ENCODE assay signal across 7 mouse cellular contexts in the genomic region with DNA sequence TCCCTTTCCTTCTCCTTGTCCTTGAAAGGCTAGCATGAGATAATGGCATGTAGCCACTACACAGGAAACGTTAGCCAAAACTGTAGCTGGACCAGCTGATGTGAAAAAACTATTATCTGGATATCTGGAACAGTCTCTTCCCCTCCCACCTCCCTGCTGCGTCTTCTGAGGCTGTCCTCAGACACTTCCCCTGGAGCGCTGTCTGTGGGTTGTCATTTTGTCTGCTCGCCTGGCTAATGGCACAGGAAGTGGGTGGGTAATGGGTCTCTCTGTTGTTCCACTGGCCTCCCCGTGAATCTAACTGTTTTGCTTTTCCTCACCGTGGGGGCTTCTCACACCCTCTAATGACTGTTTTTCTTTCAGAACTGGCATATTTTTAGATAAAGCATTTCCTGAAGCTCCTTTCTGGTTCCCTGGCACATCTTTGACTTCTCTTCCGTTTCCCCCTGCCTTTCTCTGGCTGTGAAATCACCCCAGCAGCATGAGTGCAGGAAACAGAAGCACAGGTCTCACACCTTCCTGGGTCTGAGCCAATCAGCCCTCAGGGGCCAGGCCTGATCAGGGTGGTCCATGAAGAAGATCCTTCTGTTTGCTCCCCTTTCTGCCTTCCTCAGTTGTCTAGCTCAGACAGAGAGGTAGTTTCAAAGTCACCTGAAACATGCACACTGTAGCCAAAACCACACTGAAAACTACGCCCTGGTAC.
DNase-seq lines count a peak whose midpoint lies in the region; ATAC-seq and TF ChIP-seq lines count a peak whose summit lies in the region.

No protein-coding gene starts in this region.

- WGBS in heart, embryonic 12.5 days: 39% methylated on average over 8 of the region's 8 CpGs
- WGBS in forebrain, embryonic 13.5 days: 76% methylated on average over 8 of the region's 8 CpGs

- H3K9me3 ChIP-seq in MEL (replicated peaks; ENCODE audit: insufficient read depth, low read length): no peaks in the 10 kb centered on the region
- 0 out of 2 replicates have a peak, but pooled peaks cover 5% of the 10 kb centered on the region for H3K9me3 ChIP-seq in heart, embryonic 12.5 days (replicated peaks)
- H3K9me3 ChIP-seq in forebrain, embryonic 13.5 days (replicated peaks): no peaks in the 10 kb centered on the region

- H3K4me3 ChIP-seq in MEL (ENCODE audit: control insufficient read depth in 1 of 2, insufficient read depth in 1 of 2, low read depth in 2 of 2, low read length in 2 of 2): peak overlapping the region; percentile 31 to 39
- H3K4me3 ChIP-seq in heart, embryonic 12.5 days: no peak overlapping the region
- H3K4me3 ChIP-seq in forebrain, embryonic 13.5 days: no peak overlapping the region

- no peaks in the 10 kb centered on the region for H3K79me2 ChIP-seq in MEL (ENCODE audit: control insufficient read depth, insufficient read depth, low read length, poor library complexity)

- peak overlapping the region; percentile 78 for H3K27ac ChIP-seq in MEL (ENCODE audit: control insufficient read depth, low read depth, low read length)
- H3K27ac ChIP-seq in heart, embryonic 12.5 days (ENCODE audit: poor library complexity, severe bottlenecking): peak overlapping the region; percentile 27; the same call in 1 of the 2 replicates
- no peak overlapping the region for H3K27ac ChIP-seq in forebrain, embryonic 13.5 days

- ATAC-seq in heart, embryonic 12.5 days (ENCODE audit: insufficient number of reproducible peaks, low FRiP score): no peak
- ATAC-seq in neutrophil, adult 5-6 weeks (ENCODE audit: extremely low read depth, insufficient number of reproducible peaks, low FRiP score, poor library complexity, severe bottlenecking): peak; percentile 35; the same call in 1 of the 2 replicates
- ATAC-seq in forebrain, embryonic 13.5 days: no peak

- TF ChIP-seq CTCF in MEL (IDR thresholded peaks at IDR 0.05 in 2 of 3, conservative IDR thresholded peaks at IDR 0.05 in 1 of 3; ENCODE audit: control insufficient read depth in 1 of 3, insufficient read depth in 1 of 3, low read depth in 2 of 3, low read length in 3 of 3, poor library complexity in 1 of 3, severe bottlenecking in 1 of 3): no peak

- DNase-seq in B cell, adult 2 months: peak; percentile 52 to 54
- peak; percentile 84 for DNase-seq in MEL (ENCODE audit: low read depth, low spot score)
- DNase-seq in layer of hippocampus, postnatal 10 days (ENCODE audit: low spot score in 2 of 2): peak; percentile 30 to 31
- no peak for DNase-seq in urinary bladder, adult 18-20 months (ENCODE audit: low spot score in 2 of 2)

- TF ChIP-seq POLR2A in MEL (IDR thresholded peaks at IDR 0.05; ENCODE audit: control insufficient read depth in 1 of 2, insufficient read depth in 1 of 2, low read depth in 1 of 2, low read length in 2 of 2, poor library complexity in 1 of 2): peak in 1 of 2 experiments; percentile 64; a peak in 2 of 4 replicates

- TF ChIP-seq RAD21 in MEL (IDR thresholded peaks at IDR 0.05; ENCODE audit: low read depth, low read length): no peak

- no peaks in the 10 kb centered on the region for H3K27me3 ChIP-seq in MEL (ENCODE audit: control insufficient read depth in 1 of 2, insufficient read depth in 2 of 2, low read length in 2 of 2)
- H3K27me3 ChIP-seq in heart, embryonic 12.5 days (replicated peaks): no peaks in the 10 kb centered on the region
- H3K27me3 ChIP-seq in forebrain, embryonic 13.5 days: no peaks in the 10 kb centered on the region

- peaks cover 9 to 32% of the 10 kb centered on the region in 2 experiments for H3K4me1 ChIP-seq in MEL (ENCODE audit: control insufficient read depth in 1 of 2, insufficient read depth in 2 of 2, low read length in 2 of 2)
- H3K4me1 ChIP-seq in heart, embryonic 12.5 days (replicated peaks): peaks cover 13% of the 10 kb centered on the region
- no peaks in the 10 kb centered on the region for H3K4me1 ChIP-seq in forebrain, embryonic 13.5 days

- peak; percentile 69 to 76 for TF ChIP-seq EP300 in MEL (IDR thresholded peaks at IDR 0.05; ENCODE audit: low read depth in 1 of 2, low read length in 2 of 2)

- no peak overlapping the region for H3K4me2 ChIP-seq in heart, embryonic 12.5 days
- H3K4me2 ChIP-seq in forebrain, embryonic 13.5 days: no peak overlapping the region

- peaks cover 0 to 21% of the 10 kb centered on the region in 2 experiments; a peak in 2 of 4 replicates for H3K36me3 ChIP-seq in MEL (ENCODE audit: control insufficient read depth in 1 of 2, insufficient read depth in 2 of 2, low read length in 2 of 2)
- no peaks in the 10 kb centered on the region for H3K36me3 ChIP-seq in heart, embryonic 12.5 days
- H3K36me3 ChIP-seq in forebrain, embryonic 13.5 days (ENCODE audit: poor library complexity, severe bottlenecking): no peaks in the 10 kb centered on the region

- H3K9ac ChIP-seq in MEL (ENCODE audit: control insufficient read depth, low read depth, low read length, poor library complexity, severe bottlenecking): peak overlapping the region; percentile 58
- no peak overlapping the region for H3K9ac ChIP-seq in heart, embryonic 12.5 days
- H3K9ac ChIP-seq in forebrain, embryonic 13.5 days: no peak overlapping the region

TF ChIP-seq in MEL, 35 proteins besides CTCF, POLR2A, EP300 and RAD21:
- TF ChIP-seq MYC (IDR thresholded peaks at IDR 0.05; ENCODE audit: low read depth, low read length): peak; percentile 14; the same call in 1 of the 2 replicates
- TF ChIP-seq MAX (IDR thresholded peaks at IDR 0.05; ENCODE audit: low read length): no peak
- peak; percentile 71 for TF ChIP-seq ZNF384 (IDR thresholded peaks at IDR 0.05; ENCODE audit: low read depth, low read length)
- TF ChIP-seq USF1 (IDR thresholded peaks at IDR 0.05; ENCODE audit: low read depth, low read length): 0 out of 2 replicates have a peak, but pooled peaks have one; percentile 2
- TF ChIP-seq ETS1 (IDR thresholded peaks at IDR 0.05; ENCODE audit: low read depth, low read length): peak; percentile 96
- TF ChIP-seq MAZ (IDR thresholded peaks at IDR 0.05; ENCODE audit: low read depth, low read length): peak; percentile 46; the same call in 1 of the 2 replicates
- no peak for TF ChIP-seq ZC3H11A (IDR thresholded peaks at IDR 0.05; ENCODE audit: low read depth, low read length)
- TF ChIP-seq TBP (IDR thresholded peaks at IDR 0.05; ENCODE audit: low read depth, low read length): peak; percentile 54; the same call in 1 of the 2 replicates
- TF ChIP-seq SIN3A (IDR thresholded peaks at IDR 0.05; ENCODE audit: low read length): peak; percentile 55; the same call in 1 of the 2 replicates
- peak; percentile 48; the same call in 1 of the 2 replicates for TF ChIP-seq TCF12 (IDR thresholded peaks at IDR 0.05; ENCODE audit: low read depth, low read length)
- TF ChIP-seq HCFC1 (IDR thresholded peaks at IDR 0.05; ENCODE audit: low read depth, low read length): 0 out of 2 replicates have a peak, but pooled peaks have one; percentile 42
- no peak for TF ChIP-seq NRF1 (IDR thresholded peaks at IDR 0.05; ENCODE audit: insufficient read depth, low read depth, low read length, poor library complexity, severe bottlenecking)
- 0 out of 2 replicates have a peak, but pooled peaks have one; percentile 17 for TF ChIP-seq MXI1 (IDR thresholded peaks at IDR 0.05; ENCODE audit: low read depth, low read length)
- TF ChIP-seq MYB (IDR thresholded peaks at IDR 0.05; ENCODE audit: low read depth, low read length): peak; percentile 43; the same call in 1 of the 2 replicates
- no peak for TF ChIP-seq ZKSCAN1 (IDR thresholded peaks at IDR 0.05; ENCODE audit: low read depth, low read length)
- peak; percentile 77 for TF ChIP-seq GATA1 (IDR thresholded peaks at IDR 0.05; ENCODE audit: low read depth, low read length)
- TF ChIP-seq CHD2 (IDR thresholded peaks at IDR 0.05; ENCODE audit: low read length): no peak
- no peak; the same call in 1 of the 2 replicates for TF ChIP-seq ZMIZ1 (IDR thresholded peaks at IDR 0.05; ENCODE audit: low read depth, low read length)
- peak; percentile 54 for TF ChIP-seq NELFE (IDR thresholded peaks at IDR 0.05; ENCODE audit: low read depth, low read length)

Comparison
In these comparisons a context has a peak if more than half of its experiments do, and no peak if none do; other contexts are left out.
1. DNase-seq: peak in B cell, adult 2 months (2 of 2), MEL (single experiment) and layer of hippocampus, postnatal 10 days (2 of 2); none in urinary bladder, adult 18-20 months (0 of 2).
2. H3K4me3 ChIP-seq: peak in MEL (2 of 2); none in heart, embryonic 12.5 days (single experiment) and forebrain, embryonic 13.5 days (single experiment).